ENCODE assay signal across 8 mouse cellular contexts in genomic region chr11:36220651-36221050, GRCm38 (mm10).
DNase-seq lines count a peak whose midpoint lies in the region; ATAC-seq lines count a peak whose summit lies in the region.

No protein-coding gene starts in this region.

- 22% methylated on average over 5 of the region's 5 CpGs for WGBS in lung, embryonic 16.5 days
- WGBS in heart, embryonic 14.5 days, result under 1% methylated on average over 5 of the region's 5 CpGs
- 22% methylated on average over 5 of the region's 5 CpGs for WGBS in limb, embryonic 11.5 days
- WGBS in intestine, embryonic 16.5 days, result 27% methylated on average over 5 of the region's 5 CpGs

- H3K4me1 ChIP-seq in lung, embryonic 16.5 days (replicated peaks; ENCODE audit: control insufficient read depth, insufficient read depth, low read length), result 0 out of 2 replicates have a peak, but pooled peaks cover 2% of the 10 kb centered on the region
- peaks cover 9 to 10% of the 10 kb centered on the region in 2 experiments for H3K4me1 ChIP-seq in heart, embryonic 14.5 days (ENCODE audit: control insufficient read depth in 2 of 2, insufficient read depth in 2 of 2, low read length in 2 of 2)
- 0 out of 2 replicates have a peak, but pooled peaks cover 2% of the 10 kb centered on the region for H3K4me1 ChIP-seq in limb, embryonic 11.5 days (ENCODE audit: control insufficient read depth, insufficient read depth, low read length)
- peaks cover 3% of the 10 kb centered on the region; the same call in 1 of the 2 replicates for H3K4me1 ChIP-seq in intestine, embryonic 16.5 days (ENCODE audit: control insufficient read depth, insufficient read depth, low read length)

- no peak overlapping the region for H3K4me2 ChIP-seq in lung, embryonic 16.5 days (ENCODE audit: low read depth, low read length)
- H3K4me2 ChIP-seq in heart, embryonic 14.5 days (ENCODE audit: low read length), result peak overlapping the region; percentile 57
- no peak overlapping the region for H3K4me2 ChIP-seq in limb, embryonic 11.5 days (ENCODE audit: low read depth, severe bottlenecking)
- no peak overlapping the region for H3K4me2 ChIP-seq in intestine, embryonic 16.5 days (ENCODE audit: low read depth, low read length)

- ATAC-seq in lung, embryonic 16.5 days (ENCODE audit: low read depth), result peak; percentile 41; the same call in 1 of the 2 replicates
- ATAC-seq in heart, embryonic 14.5 days (ENCODE audit: insufficient number of reproducible peaks, insufficient read depth, low FRiP score, low read depth), result peak; percentile 85
- no peak for ATAC-seq in limb, embryonic 11.5 days (ENCODE audit: insufficient number of reproducible peaks, low FRiP score, low TSS enrichment, low read depth)
- ATAC-seq in monocyte, adult 5-6 weeks (replicated peaks; ENCODE audit: insufficient number of reproducible peaks, low FRiP score, low TSS enrichment, poor library complexity, severe bottlenecking), result no peak
- no peak for ATAC-seq in intestine, embryonic 16.5 days
- no peak for ATAC-seq in CD4-positive, CD25-positive, alpha-beta regulatory T cell, adult 4 months

- no peak overlapping the region for H3K4me3 ChIP-seq in lung, embryonic 16.5 days (ENCODE audit: low read length)
- peak overlapping the region in 1 of 2 experiments; percentile 15; a peak in 1 of 4 replicates for H3K4me3 ChIP-seq in heart, embryonic 14.5 days (ENCODE audit: control insufficient read depth in 1 of 2, insufficient read depth in 1 of 2, low read depth in 1 of 2, low read length in 2 of 2)
- no peak overlapping the region for H3K4me3 ChIP-seq in limb, embryonic 11.5 days (ENCODE audit: low read depth, low read length)
- no peak overlapping the region for H3K4me3 ChIP-seq in intestine, embryonic 16.5 days (ENCODE audit: low read length)

- no peak overlapping the region for H3K27ac ChIP-seq in lung, embryonic 16.5 days (ENCODE audit: low read length)
- H3K27ac ChIP-seq in heart, embryonic 14.5 days (replicated peaks in 1 of 2; ENCODE audit: control insufficient read depth in 1 of 2, insufficient read depth in 1 of 2, low read depth in 2 of 2, low read length in 2 of 2), result peak overlapping the region; percentile 83 to 87
- H3K27ac ChIP-seq in limb, embryonic 11.5 days (replicated peaks; ENCODE audit: low read depth, low read length), result no peak overlapping the region
- no peak overlapping the region for H3K27ac ChIP-seq in intestine, embryonic 16.5 days (ENCODE audit: low read length)

- H3K9ac ChIP-seq in lung, embryonic 16.5 days (ENCODE audit: low read length), result no peak overlapping the region
- peak overlapping the region; percentile 46; the same call in 1 of the 2 replicates for H3K9ac ChIP-seq in heart, embryonic 14.5 days (ENCODE audit: low read length)
- H3K9ac ChIP-seq in limb, embryonic 11.5 days (ENCODE audit: low read length), result 0 out of 2 replicates have a peak overlapping the region, but pooled peaks have one; percentile 27
- H3K9ac ChIP-seq in intestine, embryonic 16.5 days (ENCODE audit: low read depth, low read length), result no peak overlapping the region

- H3K36me3 ChIP-seq in lung, embryonic 16.5 days (ENCODE audit: control insufficient read depth, insufficient read depth, low read length), result no peaks in the 10 kb centered on the region
- H3K36me3 ChIP-seq in heart, embryonic 14.5 days (ENCODE audit: control insufficient read depth, insufficient read depth, low read length), result no peaks in the 10 kb centered on the region
- no peaks in the 10 kb centered on the region for H3K36me3 ChIP-seq in limb, embryonic 11.5 days (ENCODE audit: control insufficient read depth, insufficient read depth, low read length)
- H3K36me3 ChIP-seq in intestine, embryonic 16.5 days (ENCODE audit: control insufficient read depth, insufficient read depth, low read length), result no peaks in the 10 kb centered on the region

- no peak for DNase-seq in lung, postnatal 14 days
- DNase-seq in limb, embryonic 11.5 days (ENCODE audit: low spot score), result peak; percentile 33
- DNase-seq in gastrocnemius, adult 18-20 months (ENCODE audit: low spot score), result no peak

- H3K9me3 ChIP-seq in lung, embryonic 16.5 days (ENCODE audit: control insufficient read depth, low read length), result no peaks in the 10 kb centered on the region
- H3K9me3 ChIP-seq in heart, embryonic 14.5 days (ENCODE audit: control insufficient read depth, low read length), result no peaks in the 10 kb centered on the region
- no peaks in the 10 kb centered on the region for H3K9me3 ChIP-seq in limb, embryonic 11.5 days (ENCODE audit: control insufficient read depth, low read length)
- H3K9me3 ChIP-seq in intestine, embryonic 16.5 days (ENCODE audit: control insufficient read depth, low read length), result no peaks in the 10 kb centered on the region

- no peaks in the 10 kb centered on the region for H3K27me3 ChIP-seq in lung, embryonic 16.5 days (ENCODE audit: control insufficient read depth, insufficient read depth, low read depth, low read length)
- no peaks in the 10 kb centered on the region; the same call in 1 of the 2 replicates for H3K27me3 ChIP-seq in heart, embryonic 14.5 days (ENCODE audit: control insufficient read depth, insufficient read depth, low read length)
- no peaks in the 10 kb centered on the region for H3K27me3 ChIP-seq in limb, embryonic 11.5 days (ENCODE audit: control insufficient read depth, insufficient read depth, low read length)
- H3K27me3 ChIP-seq in intestine, embryonic 16.5 days (replicated peaks; ENCODE audit: control insufficient read depth, insufficient read depth, low read length), result no peaks in the 10 kb centered on the region

Comparison
In these comparisons a context has a peak if more than half of its experiments do, and no peak if none do; other contexts are left out.
1. ATAC-seq: peak in lung, embryonic 16.5 days (single experiment) and heart, embryonic 14.5 days (single experiment); none in limb, embryonic 11.5 days (single experiment), monocyte, adult 5-6 weeks (single experiment), intestine, embryonic 16.5 days (single experiment) and CD4-positive, CD25-positive, alpha-beta regulatory T cell, adult 4 months (single experiment).
2. H3K27ac ChIP-seq: peak in heart, embryonic 14.5 days (2 of 2); none in lung, embryonic 16.5 days (single experiment), limb, embryonic 11.5 days (single experiment) and intestine, embryonic 16.5 days (single experiment).
3. H3K9ac ChIP-seq: peak in heart, embryonic 14.5 days (single experiment) and limb, embryonic 11.5 days (single experiment); none in lung, embryonic 16.5 days (single experiment) and intestine, embryonic 16.5 days (single experiment).